Mouse (Mus musculus): Measurements from ENCODE around the gene Syn3. TPM values are rescaled to one million over a fixed set of nuclear protein-coding genes. Genes with fewer than 3 reads are reported as not detected.

Gene Syn3
- polyA plus RNA-seq, 2 experiments = 1.9 to 2.0 TPM

DNA sequence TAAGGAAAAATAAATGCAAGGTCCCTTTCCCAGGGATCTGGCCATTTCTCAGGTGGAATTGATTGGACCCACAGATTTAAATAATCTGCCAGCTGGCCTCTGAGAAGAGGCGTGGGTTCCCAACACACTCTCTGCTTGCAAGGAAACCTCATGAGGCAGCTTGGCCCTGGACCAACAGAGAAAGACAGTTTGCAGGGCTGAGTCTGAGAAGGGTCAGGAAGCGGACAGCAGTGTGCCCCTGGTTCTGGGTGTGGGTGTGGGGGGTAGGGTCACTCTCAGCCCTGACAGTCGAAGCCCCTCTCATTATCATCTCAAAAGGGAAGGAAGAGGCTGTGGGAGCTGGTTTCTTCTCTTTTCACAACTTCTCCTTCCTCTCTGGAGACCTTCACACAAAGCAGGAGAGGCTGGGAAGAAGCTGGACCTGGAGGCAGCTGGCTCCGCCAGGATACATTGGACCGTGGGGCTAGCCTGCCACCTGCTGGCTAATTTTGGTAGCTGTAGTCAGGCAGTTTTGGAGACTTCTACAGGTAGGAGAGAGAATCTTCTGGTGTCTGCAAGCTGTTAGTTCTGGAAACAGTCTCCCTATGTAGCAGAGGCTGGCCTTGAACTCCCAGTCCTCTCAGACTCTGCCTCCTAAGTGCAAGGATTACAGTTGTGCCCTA lies 35.0 kb downstream of the Syn3 start:
- Histone ChIP-seq H3K4me2 (replicated peaks; ENCODE audit: low read depth, low read length, severe bottlenecking) (no peak overlapping the region), H3K27me3 (ENCODE audit: control insufficient read depth, insufficient read depth, low read length) (no peaks in the 10 kb centered on the region), H3K4me1 (ENCODE audit: control insufficient read depth, insufficient read depth, low read length) (peaks cover 4% of the 10 kb centered on the region), H3K36me3 (ENCODE audit: control insufficient read depth, insufficient read depth, low read length) (no peaks in the 10 kb centered on the region), H3K27ac (replicated peaks; ENCODE audit: low read depth, low read length) (no peak overlapping the region), H3K9me3 (ENCODE audit: control insufficient read depth, low read length) (no peaks in the 10 kb centered on the region), H3K4me3 (replicated peaks; ENCODE audit: low read length) (no peak overlapping the region), H3K9ac (ENCODE audit: low read depth, low read length, severe bottlenecking) (no peak overlapping the region)
- WGBS = 22% methylated on average over 5 of the region's 5 CpGs
- ATAC-seq (ENCODE audit: low FRiP score, low read depth) = peak; percentile 81
- no peak for TF ChIP-seq POLR2A (IDR thresholded peaks at IDR 0.05; ENCODE audit: borderline replicate concordance, extremely low read depth, insufficient read depth, insufficient read length)
- peak; percentile 82 for DNase-seq (ENCODE audit: low spot score)

DNA sequence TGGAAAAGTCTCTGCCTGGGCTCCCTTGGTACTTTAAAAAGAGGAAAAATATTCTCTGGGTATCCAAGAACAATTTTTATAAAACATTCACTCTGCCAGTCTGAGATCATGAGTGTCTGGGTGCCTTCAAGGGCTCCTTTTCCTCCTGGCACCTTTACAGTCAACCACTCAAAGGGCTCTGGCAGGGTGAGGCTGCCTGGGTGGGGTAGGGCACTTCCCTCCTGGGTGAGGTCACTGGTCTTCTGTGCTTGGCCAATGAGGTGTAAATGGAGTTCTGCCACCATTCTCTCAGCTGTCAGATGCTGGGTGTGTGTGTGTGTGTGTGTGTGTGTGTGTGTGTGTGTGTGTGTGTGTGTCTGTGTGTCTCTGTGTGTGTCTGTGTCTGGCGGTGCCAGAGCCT lies 39.1 kb downstream of the Syn3 start:
- Histone ChIP-seq H3K9me3 (ENCODE audit: control insufficient read depth, low read length) (no peaks in the 10 kb centered on the region), H3K4me2 (replicated peaks; ENCODE audit: low read depth, low read length, severe bottlenecking) (no peak overlapping the region), H3K27me3 (ENCODE audit: control insufficient read depth, insufficient read depth, low read length) (no peaks in the 10 kb centered on the region), H3K4me3 (replicated peaks; ENCODE audit: low read length) (no peak overlapping the region), H3K36me3 (ENCODE audit: control insufficient read depth, insufficient read depth, low read length) (no peaks in the 10 kb centered on the region), H3K27ac (replicated peaks; ENCODE audit: low read depth, low read length) (no peak overlapping the region), H3K9ac (ENCODE audit: low read depth, low read length, severe bottlenecking) (no peak overlapping the region), H3K4me1 (ENCODE audit: control insufficient read depth, insufficient read depth, low read length) (peaks cover 4% of the 10 kb centered on the region)
- TF ChIP-seq POLR2A (IDR thresholded peaks at IDR 0.05; ENCODE audit: borderline replicate concordance, extremely low read depth, insufficient read depth, insufficient read length) = no peak
- WGBS = 70% methylated on average over 1 of the region's 1 CpGs
- ATAC-seq (ENCODE audit: low FRiP score, low read depth) (no peak), DNase-seq (ENCODE audit: low spot score) (no peak)

DNA sequence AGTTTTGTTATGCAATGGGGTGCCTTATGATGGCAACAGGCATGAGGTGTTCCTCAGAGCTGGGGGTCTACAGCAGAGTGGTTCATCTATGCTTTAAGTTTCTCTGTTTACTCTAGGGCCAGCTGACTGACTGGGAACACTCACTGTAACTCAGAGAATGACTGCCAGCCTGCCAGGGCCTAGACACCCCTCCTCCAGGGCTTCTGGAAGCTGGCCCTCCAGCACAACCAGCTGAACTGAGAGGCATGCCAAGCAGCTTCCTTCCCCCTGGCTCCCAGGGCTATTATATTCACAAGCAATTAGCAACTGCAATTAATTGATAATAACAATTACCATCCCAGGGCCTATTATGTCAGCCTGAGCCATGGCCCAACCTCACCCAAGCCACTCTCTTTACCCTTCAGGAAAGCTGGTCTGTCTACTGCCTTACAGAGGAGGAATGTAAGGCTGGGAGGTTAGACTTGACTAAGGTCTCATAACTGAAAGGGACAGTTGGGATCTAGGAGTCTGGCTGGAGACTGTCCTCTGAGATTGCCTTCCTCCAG lies 41.0 kb downstream of the Syn3 start:
- H3K27ac ChIP-seq (replicated peaks; ENCODE audit: low read depth, low read length) = no peak overlapping the region
- no peak overlapping the region for H3K4me3 ChIP-seq (replicated peaks; ENCODE audit: low read length)

DNA sequence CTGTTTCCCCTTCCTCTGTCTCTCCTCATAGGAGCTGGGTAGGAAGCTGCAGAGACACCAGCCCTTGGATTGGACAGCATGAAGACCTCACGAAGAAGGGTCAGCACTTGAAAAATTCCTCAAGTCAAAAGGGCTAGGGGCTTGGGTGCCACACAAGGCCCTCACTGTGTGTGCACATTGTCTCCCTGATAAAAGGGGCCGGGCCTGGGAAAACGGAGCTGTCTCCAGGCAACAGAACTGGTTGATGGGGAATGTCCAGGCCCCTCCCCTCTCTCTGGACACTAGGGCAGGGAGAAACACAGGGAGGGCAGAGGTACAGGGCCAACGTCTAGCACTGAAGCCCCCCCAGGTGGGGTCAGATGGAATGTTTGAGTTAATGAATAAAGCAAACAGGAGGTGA lies 41.5 kb downstream of the Syn3 start:
- Histone ChIP-seq H3K27me3 (ENCODE audit: control insufficient read depth, insufficient read depth, low read length) (no peaks in the 10 kb centered on the region), H3K9ac (ENCODE audit: low read depth, low read length, severe bottlenecking) (no peak overlapping the region), H3K9me3 (ENCODE audit: control insufficient read depth, low read length) (no peaks in the 10 kb centered on the region), H3K4me1 (ENCODE audit: control insufficient read depth, insufficient read depth, low read length) (no peaks in the 10 kb centered on the region), H3K36me3 (ENCODE audit: control insufficient read depth, insufficient read depth, low read length) (no peaks in the 10 kb centered on the region), H3K4me3 (replicated peaks; ENCODE audit: low read length) (no peak overlapping the region), H3K4me2 (replicated peaks; ENCODE audit: low read depth, low read length, severe bottlenecking) (no peak overlapping the region), H3K27ac (replicated peaks; ENCODE audit: low read depth, low read length) (no peak overlapping the region)
- 59% methylated on average over 4 of the region's 4 CpGs for WGBS
- no peak for TF ChIP-seq POLR2A (IDR thresholded peaks at IDR 0.05; ENCODE audit: borderline replicate concordance, extremely low read depth, insufficient read depth, insufficient read length)
- DNase-seq (ENCODE audit: low spot score) (no peak), ATAC-seq (ENCODE audit: low FRiP score, low read depth) (no peak)

More for the DNA sequence above, 41.0 kb downstream of the Syn3 start:
- ATAC-seq (ENCODE audit: low FRiP score, low read depth) (no peak), DNase-seq (ENCODE audit: low spot score) (no peak)
- Histone ChIP-seq H3K36me3 (ENCODE audit: control insufficient read depth, insufficient read depth, low read length) (no peaks in the 10 kb centered on the region), H3K9me3 (ENCODE audit: control insufficient read depth, low read length) (no peaks in the 10 kb centered on the region), H3K4me2 (replicated peaks; ENCODE audit: low read depth, low read length, severe bottlenecking) (no peak overlapping the region), H3K4me1 (ENCODE audit: control insufficient read depth, insufficient read depth, low read length) (no peaks in the 10 kb centered on the region), H3K9ac (ENCODE audit: low read depth, low read length, severe bottlenecking) (no peak overlapping the region), H3K27me3 (ENCODE audit: control insufficient read depth, insufficient read depth, low read length) (no peaks in the 10 kb centered on the region)
- no peak for TF ChIP-seq POLR2A (IDR thresholded peaks at IDR 0.05; ENCODE audit: borderline replicate concordance, extremely low read depth, insufficient read depth, insufficient read length)

DNA sequence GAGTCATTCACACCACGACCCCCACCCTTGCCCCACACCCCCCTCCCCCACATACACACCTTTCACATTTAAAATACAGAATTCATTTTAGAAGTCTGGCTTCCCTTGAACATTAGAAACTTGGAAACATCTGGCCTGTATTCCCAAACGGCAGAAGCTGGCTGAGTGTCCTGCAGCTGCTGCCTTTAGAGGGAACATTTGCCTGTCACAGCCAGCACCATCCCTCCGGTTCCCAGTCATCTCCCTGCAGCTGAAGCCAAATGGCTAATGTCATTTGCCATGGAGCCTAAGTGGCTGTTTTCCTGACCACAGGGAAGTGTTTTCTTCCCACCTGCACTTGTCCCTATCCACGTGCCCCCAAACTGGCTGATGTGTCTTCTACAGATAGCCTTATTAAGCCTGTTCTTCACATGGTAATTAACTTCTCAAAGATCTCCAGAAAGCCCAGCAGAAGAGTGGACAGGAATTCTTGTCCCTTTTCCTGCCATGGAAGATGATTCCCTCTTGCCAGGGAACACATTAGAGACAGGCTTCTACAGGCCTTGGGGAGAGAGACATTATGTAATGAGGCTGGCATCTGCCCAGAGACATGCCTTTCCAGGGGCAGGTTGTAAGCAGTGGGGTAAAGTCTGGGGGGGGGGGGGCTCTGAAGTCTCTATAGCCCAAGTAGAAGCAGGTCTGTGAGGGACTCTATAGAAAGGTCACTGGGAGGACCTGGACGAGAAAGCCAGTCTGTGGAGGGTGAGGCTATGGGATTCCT lies 43.2 kb downstream of the Syn3 start:
- Histone ChIP-seq H3K9ac (ENCODE audit: low read depth, low read length, severe bottlenecking) (no peak overlapping the region), H3K9me3 (ENCODE audit: control insufficient read depth, low read length) (no peaks in the 10 kb centered on the region), H3K27me3 (ENCODE audit: control insufficient read depth, insufficient read depth, low read length) (no peaks in the 10 kb centered on the region), H3K4me3 (replicated peaks; ENCODE audit: low read length) (no peak overlapping the region), H3K36me3 (ENCODE audit: control insufficient read depth, insufficient read depth, low read length) (no peaks in the 10 kb centered on the region), H3K27ac (replicated peaks; ENCODE audit: low read depth, low read length) (no peak overlapping the region), H3K4me1 (ENCODE audit: control insufficient read depth, insufficient read depth, low read length) (no peaks in the 10 kb centered on the region), H3K4me2 (replicated peaks; ENCODE audit: low read depth, low read length, severe bottlenecking) (no peak overlapping the region)
- DNase-seq (ENCODE audit: low spot score) = no peak
- ATAC-seq (ENCODE audit: low FRiP score, low read depth) = no peak
- 45% methylated on average over 5 of the region's 5 CpGs for WGBS
- TF ChIP-seq POLR2A (IDR thresholded peaks at IDR 0.05; ENCODE audit: borderline replicate concordance, extremely low read depth, insufficient read depth, insufficient read length) = no peak
